Mouse (Mus musculus) lung, postnatal 0 days (tissue): ENCODE data around the gene Pctp. TPM values are rescaled to one million over a fixed set of nuclear protein-coding genes. Genes with fewer than 3 reads are reported as not detected.
A peak's percentile ranks its signal among the peaks of the same experiment; 100 is the strongest.

Experiments
- ATAC-seq: fragments of 200-750 bp; cut with Nextera tagmentation; 2 replicates; pipeline ENCODE4 v1.8.0; 2017; ENCODE audit warnings: moderate library complexity
- DNase-seq: peaks from one replicate; pipeline ENCODE4 v3.0.0-alpha.2; 2016; ENCODE audit warnings: low spot score
- H3K27ac ChIP-seq: fragments of 300-500 bp; sonication (generic); 2 replicates; pipeline ENCODE4 v1.5.1; 2014; ENCODE audit warnings: antibody characterized with exemption, mild to moderate bottlenecking, low read length, mixed read lengths
- H3K27me3 ChIP-seq: fragments of 300-500 bp; sonication (generic); replicated peaks from 2 replicates; pipeline ENCODE4 v1.6.1; 2014; ENCODE audit warnings: low read length, mixed read lengths; ENCODE audit not compliant: insufficient read depth
- H3K36me3 ChIP-seq: fragments of 300-500 bp; sonication (generic); 2 replicates; pipeline ENCODE4 v1.6.1; 2014; ENCODE audit warnings: low read length, mixed read lengths; ENCODE audit not compliant: insufficient read depth
- H3K4me1 ChIP-seq: fragments of 300-500 bp; sonication (generic); 2 replicates; pipeline ENCODE4 v1.6.1; 2014; ENCODE audit warnings: antibody characterized with exemption, low read depth, low read length, mixed read lengths; ENCODE audit not compliant: insufficient read depth
- H3K4me2 ChIP-seq: fragments of 300-500 bp; sonication (generic); replicated peaks from 2 replicates; pipeline ENCODE4 v1.6.1; 2014; ENCODE audit warnings: low read depth, mild to moderate bottlenecking, low read length, moderate library complexity, mixed read lengths
- H3K4me3 ChIP-seq: fragments of 300-500 bp; sonication (generic); 2 replicates; pipeline ENCODE4 v1.5.1; 2014; ENCODE audit warnings: low read depth, low read length
- H3K9ac ChIP-seq: fragments of 300-500 bp; sonication (generic); replicated peaks from 2 replicates; pipeline ENCODE4 v1.6.1; 2014; ENCODE audit warnings: low read depth, mild to moderate bottlenecking
- H3K9me3 ChIP-seq: fragments of 300-500 bp; sonication (generic); 2 replicates; pipeline ENCODE4 v1.6.1; 2016; ENCODE audit warnings: low read length, mixed read lengths
- CTCF ChIP-seq: IDR thresholded peaks from 2 replicates; pipeline ENCODE4 v1.5.1; 2016; ENCODE audit warnings: antibody characterized with exemption, mild to moderate bottlenecking
- EP300 ChIP-seq: IDR thresholded peaks from 2 replicates; pipeline ENCODE4 v1.6.1; 2016; ENCODE audit warnings: antibody characterized with exemption, mild to moderate bottlenecking, control low read depth
- WGBS: fragments of 180-500 bp; shearing (Covaris S2); extraction: QIAGEN DNeasy Blood & Tissue Kit; methylation state at CpG from one replicate; pipeline ENCODE4 v1.1.7; 2014; 5-methylcytosine and 5-hydroxymethylcytosine counted together
- polyA plus RNA-seq: library from polyadenylated mRNA; unstranded; fragments of >200 nt; fragmentation: Nextera tagmentation; extraction: Ambion mirVana; gene quantifications from 2 replicates; pipeline ENCODE4 v1.2.1, GENCODE M21; 2015

Gene Pctp
- polyA plus RNA-seq, 1 experiment from 2014 or later = 11.0 TPM

DNA sequence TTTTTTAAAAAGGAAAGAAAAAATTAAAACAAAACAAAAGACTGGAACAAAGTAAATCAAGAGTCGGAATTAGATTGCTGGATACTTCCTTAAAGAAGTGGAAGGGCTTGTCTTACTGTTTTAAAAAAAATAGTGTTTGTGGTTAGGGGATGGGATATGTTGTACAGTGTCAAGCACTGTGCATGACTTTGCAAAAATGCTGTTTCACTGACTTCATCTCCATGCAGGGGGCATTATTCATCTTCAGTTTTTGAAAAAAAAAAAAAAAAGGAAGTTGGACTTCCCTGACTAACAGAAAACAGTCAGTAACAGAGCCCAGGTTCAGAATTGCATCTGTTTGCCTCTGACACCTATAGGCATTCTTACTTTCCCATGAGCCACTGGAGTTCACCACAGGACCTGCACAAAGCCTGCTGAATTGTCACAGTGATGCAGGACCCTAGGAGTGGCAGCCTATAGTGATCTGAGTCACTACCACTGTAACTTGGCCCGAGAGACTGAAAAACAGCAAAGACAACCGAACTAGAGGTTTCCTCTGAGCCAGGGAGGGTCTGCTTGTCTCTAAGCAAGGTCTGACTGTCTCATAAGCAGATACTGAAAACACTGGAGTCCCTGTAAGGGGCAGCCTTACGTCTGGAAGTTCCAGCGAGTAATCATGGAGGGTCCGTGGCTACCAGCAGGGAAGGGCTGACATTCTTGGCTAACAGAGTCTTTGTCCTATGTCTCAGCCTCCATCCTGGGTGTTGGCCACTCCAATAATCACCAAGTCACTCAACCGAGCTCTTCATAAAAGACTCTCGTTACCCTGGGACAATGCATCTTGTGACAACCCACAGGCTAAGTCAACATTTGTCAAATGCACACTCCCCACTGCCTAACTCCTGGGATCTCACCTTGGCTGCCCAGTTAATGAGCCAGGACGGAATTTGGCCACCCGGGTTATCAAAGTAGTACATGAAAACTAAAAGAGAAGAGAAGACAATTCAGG, 17.2 kb downstream of the Pctp start:
- H3K4me3 ChIP-seq = no peak overlapping the region
- no peaks in the 10 kb centered on the region for H3K9me3 ChIP-seq
- DNase-seq = no peak
- H3K27me3 ChIP-seq = no peaks in the 10 kb centered on the region
- H3K9ac ChIP-seq = no peak overlapping the region
- no peaks in the 10 kb centered on the region for H3K4me1 ChIP-seq
- H3K27ac ChIP-seq = no peak overlapping the region
- ATAC-seq = no peak
- TF ChIP-seq CTCF = no peak
- no peak for TF ChIP-seq EP300
- H3K36me3 ChIP-seq = no peaks in the 10 kb centered on the region
- 57% methylated on average over 10 of the region's 10 CpGs for WGBS
- H3K4me2 ChIP-seq = no peak overlapping the region

DNA sequence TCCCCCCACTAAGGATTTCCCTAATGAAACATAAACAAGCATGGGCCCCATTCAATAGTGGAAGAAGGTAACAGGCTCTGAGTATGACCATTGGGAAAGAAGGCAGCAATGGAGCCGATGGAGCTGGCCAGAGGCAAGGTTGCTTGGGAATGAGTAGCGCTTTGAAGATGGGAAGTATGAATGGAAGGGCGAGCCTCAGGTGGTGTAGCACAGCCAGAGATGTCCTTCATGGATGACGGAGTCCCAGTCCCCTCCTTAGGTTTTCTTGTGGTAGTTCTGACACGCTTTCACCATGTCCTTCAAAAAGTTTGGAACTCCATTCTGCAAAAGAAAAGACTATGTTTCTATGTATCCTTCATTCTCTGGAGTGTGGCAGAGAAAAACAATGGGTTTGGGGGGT, 18.3 kb downstream of the Pctp start:
- H3K27ac ChIP-seq = no peak overlapping the region
- H3K27me3 ChIP-seq = no peaks in the 10 kb centered on the region
- TF ChIP-seq CTCF = no peak
- TF ChIP-seq EP300 = no peak
- H3K4me3 ChIP-seq = no peak overlapping the region
- no peaks in the 10 kb centered on the region for H3K9me3 ChIP-seq
- no peaks in the 10 kb centered on the region for H3K4me1 ChIP-seq
- no peaks in the 10 kb centered on the region for H3K36me3 ChIP-seq
- WGBS = 96% methylated on average over 5 of the region's 5 CpGs
- DNase-seq = no peak
- H3K4me2 ChIP-seq = no peak overlapping the region
- ATAC-seq = no peak
- no peak overlapping the region for H3K9ac ChIP-seq

DNA sequence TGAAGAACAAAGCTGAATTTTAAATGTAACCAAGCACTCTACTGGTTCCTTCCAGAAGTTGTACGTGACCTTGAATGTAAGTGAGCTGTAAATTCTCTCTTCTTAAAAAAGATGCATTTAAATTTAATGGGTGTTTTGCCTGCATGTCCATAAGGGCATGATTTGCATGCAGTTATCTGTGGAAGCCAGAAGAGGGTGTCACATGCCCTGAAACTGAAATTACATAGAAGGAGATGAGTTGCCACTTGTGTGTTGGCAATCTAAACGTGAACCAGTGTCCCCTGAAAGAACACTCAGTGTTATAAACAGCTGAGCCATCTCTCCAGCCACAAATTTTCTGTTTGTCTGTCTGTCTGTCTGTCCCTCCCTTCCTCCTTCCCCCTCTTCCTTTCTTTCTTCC, 19.8 kb downstream of the Pctp start:
- WGBS = 68% methylated on average over 2 of the region's 2 CpGs
- Histone ChIP-seq H3K4me1 (peaks cover 3% of the 10 kb centered on the region; the same call in 1 of the 2 replicates), H3K4me2 (no peak overlapping the region), H3K9me3 (no peaks in the 10 kb centered on the region), H3K27ac (no peak overlapping the region), H3K36me3 (no peaks in the 10 kb centered on the region), H3K4me3 (no peak overlapping the region), H3K9ac (no peak overlapping the region), H3K27me3 (no peaks in the 10 kb centered on the region)
- no peak for TF ChIP-seq EP300
- 0 out of 2 replicates have a peak, but pooled peaks have one; percentile 10 for TF ChIP-seq CTCF
- ATAC-seq (no peak), DNase-seq (no peak)

DNA sequence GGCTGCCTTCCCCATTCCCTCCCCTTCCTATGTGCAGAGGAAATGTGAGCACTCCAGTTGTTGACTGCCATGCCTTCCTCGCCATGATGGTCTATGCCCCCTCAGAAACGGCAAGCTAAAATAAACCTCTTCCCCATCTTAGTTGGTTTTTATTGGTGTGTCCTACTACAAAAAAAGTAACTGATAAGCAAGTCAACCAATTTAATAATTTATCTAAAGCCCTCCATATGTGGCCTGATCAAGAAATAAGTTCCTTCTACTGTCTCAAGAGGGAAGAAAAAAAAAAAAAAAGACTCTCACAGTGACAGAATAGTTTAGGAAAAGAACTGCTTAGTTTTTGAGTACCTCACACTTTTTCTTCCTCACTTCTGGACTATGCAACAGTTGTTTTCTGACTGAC, 22.6 kb downstream of the Pctp start:
- ATAC-seq = no peak
- WGBS = 92% methylated on average over 2 of the region's 2 CpGs
- no peaks in the 10 kb centered on the region for H3K27me3 ChIP-seq
- H3K9me3 ChIP-seq = no peaks in the 10 kb centered on the region
- no peak for DNase-seq
- no peak for TF ChIP-seq CTCF
- TF ChIP-seq EP300 = no peak
- H3K4me1 ChIP-seq = peaks cover 3% of the 10 kb centered on the region; the same call in 1 of the 2 replicates
- H3K4me3 ChIP-seq = no peak overlapping the region
- no peaks in the 10 kb centered on the region for H3K36me3 ChIP-seq
- H3K4me2 ChIP-seq = no peak overlapping the region
- H3K9ac ChIP-seq = no peak overlapping the region
- H3K27ac ChIP-seq = no peak overlapping the region

DNA sequence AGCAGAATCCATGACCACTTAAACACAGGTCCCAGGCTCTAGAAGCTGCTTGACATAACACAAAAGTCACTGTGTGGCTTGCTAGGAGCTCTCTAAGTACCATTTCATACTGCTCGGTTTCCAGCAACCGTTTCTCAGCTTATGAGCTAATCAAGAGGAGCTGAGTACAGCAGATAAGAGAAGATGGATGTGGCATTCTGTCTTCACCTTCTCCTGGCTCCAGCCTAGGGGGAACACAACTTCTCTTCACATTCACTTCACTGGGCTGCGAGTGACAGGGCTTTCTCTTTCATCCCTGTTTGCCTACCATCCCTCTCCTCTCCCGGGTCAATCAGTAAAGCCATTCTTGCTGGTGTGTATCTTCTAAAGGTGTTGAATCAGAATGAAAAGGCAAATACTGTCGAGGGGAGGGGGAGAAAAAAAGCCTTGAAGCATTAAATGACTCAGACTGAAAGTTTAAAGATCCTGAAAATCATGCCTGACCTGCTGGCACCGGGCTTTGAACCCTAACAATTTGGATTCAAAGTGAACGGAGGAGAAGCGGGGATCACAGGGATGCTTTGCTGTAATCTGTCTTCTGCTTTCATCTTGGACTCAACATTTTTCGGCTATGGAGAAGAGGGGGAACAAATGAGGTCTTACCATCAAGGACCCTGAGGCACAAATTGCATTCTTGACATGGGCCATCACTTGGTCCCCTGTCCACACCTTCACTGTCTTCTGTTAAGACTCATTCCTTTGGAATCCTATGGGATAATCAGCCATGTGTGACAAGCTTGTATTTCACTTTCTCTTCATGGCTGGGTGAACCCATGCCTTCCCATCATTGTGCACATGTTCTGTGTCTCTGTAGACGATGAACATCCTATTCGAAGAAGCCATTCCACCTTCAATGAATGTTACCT, 23.5 kb downstream of the Pctp start:
- TF ChIP-seq EP300 (no peak), CTCF (no peak)
- Histone ChIP-seq H3K4me3 (no peak overlapping the region), H3K4me2 (no peak overlapping the region; the same call in 1 of the 2 replicates), H3K27ac (peak overlapping the region; percentile 74), H3K4me1 (peaks cover 3% of the 10 kb centered on the region; the same call in 1 of the 2 replicates), H3K9me3 (no peaks in the 10 kb centered on the region), H3K9ac (no peak overlapping the region), H3K36me3 (no peaks in the 10 kb centered on the region), H3K27me3 (no peaks in the 10 kb centered on the region)
- ATAC-seq = peak; percentile 10; the same call in 1 of the 2 replicates
- WGBS = 38% methylated on average over 11 of the region's 11 CpGs
- DNase-seq = no peak
